Mouse (Mus musculus) megakaryocyte progenitor cell, adult 5-6 weeks (primary cell): ENCODE data around the gene 4930438A08Rik. TPM values are rescaled to one million over a fixed set of nuclear protein-coding genes. Genes with fewer than 3 reads are reported as not detected.
"Not testable (repeated sequence)": the region's sequence is repeated elsewhere in the genome, so short reads cannot be mapped to it uniquely, and the experiment has no call there.

ENCODE experiments used
- ATAC-seq: replicated peaks from 2 replicates; pipeline ENCODE4 v1.8.0; 2016; ENCODE audit warnings: mild to moderate bottlenecking, moderate TSS enrichment, inconsistent platforms; ENCODE audit not compliant: poor library complexity
- total RNA-seq, 2 experiments: library from RNA; stranded (forward) in 1 of 2; stranded (reverse) in 1 of 2; fragments of 157-497, 149-512 nt in 1 of 2; fragments of 200-1000 nt in 1 of 2; gene quantifications; 2 replicates each; pipeline versions ENCODE4 v1.2.3 to v1.2.4; 2015 to 2017

The 4930438A08Rik gene
- total RNA-seq (2015) (5.2 and 6.5 TPM in 2 replicates), total RNA-seq (2017) (6.4 and 13.3 TPM in 2 replicates)

DNA sequence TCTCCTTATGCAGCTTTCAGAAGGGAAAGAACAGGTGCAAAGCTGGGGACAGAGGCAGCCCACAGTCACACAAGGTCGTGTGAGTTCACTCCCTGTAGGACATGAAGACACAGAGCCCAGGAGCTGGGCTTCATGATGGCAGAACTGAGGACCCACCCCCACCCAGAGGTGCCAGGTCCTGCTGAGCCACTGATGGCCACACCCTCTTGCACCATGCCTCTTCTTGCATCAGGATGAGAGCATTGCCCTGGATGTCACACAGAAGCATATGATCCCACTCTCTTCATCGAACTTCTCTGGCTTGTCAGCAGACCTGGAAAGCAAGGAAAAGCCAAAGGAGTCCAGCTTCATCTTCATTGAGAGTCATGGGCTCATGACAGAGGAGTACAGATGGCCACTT, at the start of gene 4930438A08Rik:
Gene 4930438A08Rik (plus strand): TSS at position 228 of the 400 bp plus-strand sequence.
- ATAC-seq: peak; percentile 81

DNA sequence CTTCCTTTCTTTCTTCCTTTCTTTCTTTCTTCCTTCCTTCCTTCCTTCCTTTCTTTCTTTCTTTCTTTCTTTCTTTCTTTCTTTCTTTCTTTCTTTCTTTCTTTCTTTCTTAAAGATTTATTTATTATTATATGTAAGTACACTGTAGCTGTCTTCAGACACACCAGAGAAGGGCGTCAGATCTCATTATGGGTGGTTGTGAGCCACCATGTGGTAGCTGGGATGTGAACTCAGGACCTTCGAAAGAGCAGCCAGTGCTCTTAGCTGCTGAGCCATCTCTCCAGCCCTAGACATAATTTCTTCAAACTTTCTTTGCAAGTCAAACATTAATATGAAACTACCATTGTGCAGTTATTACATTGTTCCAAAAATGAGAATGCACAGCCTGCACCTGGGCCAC, 49.7 kb upstream of the 4930438A08Rik start:
- ATAC-seq: not testable (repeated sequence)

- ATAC-seq: peak; percentile 95
These were observed 48.9 kb upstream of the 4930438A08Rik start for GRCm38 (mm10) chr11:58225655-58226054.

GRCm38 (mm10) chr11:58226425-58226824, 48.2 kb upstream of the 4930438A08Rik start:
- ATAC-seq: no peak

GRCm38 (mm10) chr11:58228021-58228420, 46.6 kb upstream of the 4930438A08Rik start:
- not testable (repeated sequence) for ATAC-seq

- no peak for ATAC-seq
These were observed 44.1 kb upstream of the 4930438A08Rik start for GRCm38 (mm10) chr11:58230396-58230910.

DNA sequence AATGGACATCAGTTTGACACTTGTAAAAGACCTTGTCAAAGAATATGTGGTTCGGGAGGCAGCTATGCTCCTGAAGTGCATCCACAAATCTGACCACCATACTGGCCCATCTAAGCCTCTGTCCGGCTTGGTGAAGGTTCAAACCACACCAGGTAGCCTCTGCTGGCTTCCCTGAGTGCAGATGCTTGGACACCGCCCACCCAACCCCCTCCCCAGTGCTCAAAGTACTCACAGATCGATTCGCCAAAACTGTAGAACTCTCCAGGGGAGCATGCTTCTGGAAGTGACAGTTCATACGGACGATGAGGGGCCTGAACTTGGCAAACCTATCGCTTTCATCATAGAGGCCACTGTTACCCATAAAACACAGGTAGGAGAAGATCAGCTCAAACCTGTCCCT, 43.4 kb upstream of the 4930438A08Rik start:
- no peak for ATAC-seq

DNA sequence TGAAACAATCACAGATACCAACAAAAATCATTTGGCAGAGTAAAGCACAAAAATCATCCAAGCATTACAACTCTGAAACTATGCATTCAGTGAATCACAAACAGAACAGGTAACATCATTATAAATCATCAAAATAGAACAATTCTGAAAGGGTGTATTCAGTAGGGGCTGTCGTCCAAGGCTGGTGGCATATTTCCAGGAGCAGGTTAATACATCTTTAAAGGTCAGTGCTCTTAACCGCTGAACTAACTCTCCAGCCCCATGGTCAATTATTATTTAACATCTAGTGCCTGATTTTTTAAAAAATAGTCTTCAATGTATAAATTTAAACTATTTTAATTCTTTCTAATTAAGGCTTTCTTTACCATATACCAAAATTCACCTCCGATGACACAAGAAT, 40.0 kb upstream of the 4930438A08Rik start:
- ATAC-seq: not testable (repeated sequence)

GRCm38 (mm10) chr11:58235152-58235551, 39.4 kb upstream of the 4930438A08Rik start:
- peak; percentile 81 for ATAC-seq

GRCm38 (mm10) chr11:58238840-58239791, 35.5 kb upstream of the 4930438A08Rik start:
- peak; percentile 96 for ATAC-seq

DNA sequence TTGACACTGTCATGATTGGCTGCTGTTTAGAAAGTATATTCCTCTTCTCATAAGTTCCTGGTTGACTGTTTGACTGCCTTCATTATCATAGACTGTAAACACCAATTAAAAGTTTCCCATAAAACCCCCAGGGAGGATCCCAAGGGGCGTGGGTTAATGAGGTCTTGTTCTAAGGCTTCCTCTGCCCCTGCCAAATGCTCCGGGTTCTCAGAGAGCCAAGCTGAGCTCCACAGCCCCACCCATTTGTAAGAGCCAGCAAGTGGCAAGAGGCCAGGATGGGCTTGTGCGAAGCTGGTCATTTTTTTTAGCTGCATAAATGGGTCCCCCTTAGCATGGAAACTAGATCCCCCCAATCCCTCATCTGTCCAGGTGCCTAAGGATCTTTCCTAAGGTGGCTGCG, 27.3 kb upstream of the 4930438A08Rik start:
- ATAC-seq: no peak

- ATAC-seq: no peak
These were observed 25.2 kb upstream of the 4930438A08Rik start for GRCm38 (mm10) chr11:58249203-58249981.

- peak; percentile 80 for ATAC-seq
These were observed 24.0 kb upstream of the 4930438A08Rik start for GRCm38 (mm10) chr11:58250550-58250949.

GRCm38 (mm10) chr11:58254411-58254810, 20.2 kb upstream of the 4930438A08Rik start:
- no peak for ATAC-seq

GRCm38 (mm10) chr11:58257816-58258215, 16.8 kb upstream of the 4930438A08Rik start:
- no peak for ATAC-seq

DNA sequence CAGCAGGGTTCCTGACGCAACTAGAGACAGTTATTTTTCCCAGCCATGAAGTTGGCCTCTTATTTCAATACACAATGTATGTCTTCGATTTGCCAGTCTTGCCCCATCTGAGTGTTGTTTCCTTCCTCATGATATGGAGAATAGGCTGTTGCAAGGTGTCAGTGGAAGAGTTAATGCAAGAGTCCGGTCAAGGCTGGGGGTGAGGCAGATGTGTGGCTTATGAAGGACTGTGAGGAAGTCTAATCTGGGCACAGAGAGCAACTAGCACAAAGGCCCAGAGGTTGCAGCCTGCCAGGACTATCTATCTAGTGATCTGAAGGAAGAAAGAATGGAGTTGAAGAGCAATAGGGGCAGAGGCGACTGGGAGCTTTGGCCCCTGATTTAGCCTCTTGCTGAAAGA, 14.4 kb upstream of the 4930438A08Rik start:
- ATAC-seq: peak; percentile 95

DNA sequence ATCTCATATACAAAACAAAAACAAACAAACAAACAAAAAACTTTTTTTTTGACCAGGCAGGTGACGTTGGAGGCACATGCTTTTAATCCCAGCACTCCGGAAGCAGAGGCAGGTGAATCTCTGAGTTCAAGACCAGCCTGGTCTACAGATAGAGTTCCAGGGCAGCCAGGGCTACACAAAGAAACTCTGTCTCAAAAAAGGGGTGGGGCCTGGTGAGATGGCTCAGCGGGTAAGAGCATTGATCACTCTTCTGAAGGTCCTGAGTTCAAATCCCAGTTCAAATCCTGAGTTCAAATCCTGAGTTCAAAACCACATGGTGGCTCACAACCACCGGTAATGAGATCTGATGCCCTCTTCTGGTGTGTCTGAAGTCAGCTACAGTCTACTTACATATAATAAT, 12.8 kb upstream of the 4930438A08Rik start:
- no peak for ATAC-seq

GRCm38 (mm10) chr11:58262336-58262735, 12.3 kb upstream of the 4930438A08Rik start:
- ATAC-seq: no peak

- ATAC-seq: no peak
These were observed 11.1 kb upstream of the 4930438A08Rik start for GRCm38 (mm10) chr11:58263516-58263915.

GRCm38 (mm10) chr11:58264546-58264945, 10.1 kb upstream of the 4930438A08Rik start:
- ATAC-seq: no peak

GRCm38 (mm10) chr11:58268285-58268684, 6.3 kb upstream of the 4930438A08Rik start:
- ATAC-seq: no peak
